Mouse (Mus musculus): ENCODE measurements around the gene Lilr4b. TPM values are rescaled to one million over a fixed set of nuclear protein-coding genes. Genes with fewer than 3 reads are reported as not detected.
"Not testable (repeated sequence)": the region's sequence is repeated elsewhere in the genome, so short reads cannot be mapped to it uniquely, and the experiment has no call there.

The Lilr4b gene
- 0.23 and 0.38 TPM in 2 replicates for polyA plus RNA-seq (2014; fragmentation: Nextera tagmentation; extraction: Ambion mirVana)

- WGBS = 93% methylated on average over 1 of the region's 3 CpGs
- not testable (repeated sequence) for H3K9ac ChIP-seq (ENCODE audit: low read depth, low read length); ATAC-seq (ENCODE audit: low FRiP score, low TSS enrichment); H3K36me3 ChIP-seq (ENCODE audit: control insufficient read depth, insufficient read depth, low read length); H3K4me1 ChIP-seq (ENCODE audit: control insufficient read depth, insufficient read depth, low read length); H3K4me3 ChIP-seq (ENCODE audit: low read length); H3K4me2 ChIP-seq (replicated peaks; ENCODE audit: low read depth, low read length); H3K27me3 ChIP-seq (ENCODE audit: control insufficient read depth, insufficient read depth, low read length); H3K9me3 ChIP-seq (ENCODE audit: control insufficient read depth, low read length); H3K27ac ChIP-seq (ENCODE audit: low read depth, low read length)
These were observed at the start of gene Lilr4b, which contains the start of gene Gm49339 for GRCm38 (mm10) chr10:51480397-51480796. Lilr4b (plus strand) TSS chr10:51480632. Gm49339 (plus strand) TSS chr10:51480612.

GRCm38 (mm10) chr10:51432940-51433339 lies 47.5 kb upstream of the Lilr4b start:
- no peak overlapping the region for H3K9ac ChIP-seq (ENCODE audit: low read depth, low read length)
- no peaks in the 10 kb centered on the region for H3K36me3 ChIP-seq (ENCODE audit: control insufficient read depth, insufficient read depth, low read length)
- no peak for ATAC-seq (ENCODE audit: low FRiP score, low TSS enrichment)
- H3K27ac ChIP-seq (ENCODE audit: low read depth, low read length) = no peak overlapping the region
- no peak overlapping the region for H3K4me3 ChIP-seq (ENCODE audit: low read length)
- no peaks in the 10 kb centered on the region for H3K27me3 ChIP-seq (ENCODE audit: control insufficient read depth, insufficient read depth, low read length)
- no peak overlapping the region for H3K4me2 ChIP-seq (replicated peaks; ENCODE audit: low read depth, low read length)
- no peaks in the 10 kb centered on the region for H3K4me1 ChIP-seq (ENCODE audit: control insufficient read depth, insufficient read depth, low read length)
- H3K9me3 ChIP-seq (ENCODE audit: control insufficient read depth, low read length) = no peaks in the 10 kb centered on the region

- Histone ChIP-seq H3K9me3 (ENCODE audit: control insufficient read depth, low read length) (no peaks in the 10 kb centered on the region), H3K4me3 (ENCODE audit: low read length) (no peak overlapping the region), H3K4me1 (ENCODE audit: control insufficient read depth, insufficient read depth, low read length) (no peaks in the 10 kb centered on the region), H3K27me3 (ENCODE audit: control insufficient read depth, insufficient read depth, low read length) (no peaks in the 10 kb centered on the region), H3K36me3 (ENCODE audit: control insufficient read depth, insufficient read depth, low read length) (no peaks in the 10 kb centered on the region), H3K4me2 (replicated peaks; ENCODE audit: low read depth, low read length) (no peak overlapping the region), H3K9ac (ENCODE audit: low read depth, low read length) (no peak overlapping the region), H3K27ac (ENCODE audit: low read depth, low read length) (no peak overlapping the region)
- ATAC-seq (ENCODE audit: low FRiP score, low TSS enrichment) = no peak
- WGBS = 81% methylated on average over 3 of the region's 3 CpGs
These were observed 44.7 kb upstream of the Lilr4b start for GRCm38 (mm10) chr10:51435684-51436083.

- Histone ChIP-seq H3K36me3 (ENCODE audit: control insufficient read depth, insufficient read depth, low read length) (no peaks in the 10 kb centered on the region), H3K4me1 (ENCODE audit: control insufficient read depth, insufficient read depth, low read length) (no peaks in the 10 kb centered on the region), H3K4me3 (ENCODE audit: low read length) (no peak overlapping the region), H3K9me3 (ENCODE audit: control insufficient read depth, low read length) (no peaks in the 10 kb centered on the region), H3K4me2 (replicated peaks; ENCODE audit: low read depth, low read length) (no peak overlapping the region), H3K27ac (ENCODE audit: low read depth, low read length) (no peak overlapping the region), H3K27me3 (ENCODE audit: control insufficient read depth, insufficient read depth, low read length) (no peaks in the 10 kb centered on the region), H3K9ac (ENCODE audit: low read depth, low read length) (no peak overlapping the region)
- 88% methylated on average over 4 of the region's 4 CpGs for WGBS
- ATAC-seq (ENCODE audit: low FRiP score, low TSS enrichment) = no peak
These were observed 28.8 kb upstream of the Lilr4b start for GRCm38 (mm10) chr10:51451610-51452009.

- Histone ChIP-seq H3K36me3 (ENCODE audit: control insufficient read depth, insufficient read depth, low read length) (no peaks in the 10 kb centered on the region), H3K9ac (ENCODE audit: low read depth, low read length) (no peak overlapping the region), H3K4me3 (ENCODE audit: low read length) (no peak overlapping the region), H3K9me3 (ENCODE audit: control insufficient read depth, low read length) (no peaks in the 10 kb centered on the region), H3K27me3 (ENCODE audit: control insufficient read depth, insufficient read depth, low read length) (no peaks in the 10 kb centered on the region), H3K4me2 (replicated peaks; ENCODE audit: low read depth, low read length) (no peak overlapping the region), H3K27ac (ENCODE audit: low read depth, low read length) (no peak overlapping the region), H3K4me1 (ENCODE audit: control insufficient read depth, insufficient read depth, low read length) (no peaks in the 10 kb centered on the region)
- WGBS = 71% methylated on average over 1 of the region's 1 CpGs
- ATAC-seq (ENCODE audit: low FRiP score, low TSS enrichment) = no peak
These were observed 26.7 kb upstream of the Lilr4b start for GRCm38 (mm10) chr10:51453616-51454298.

- Histone ChIP-seq H3K36me3 (ENCODE audit: control insufficient read depth, insufficient read depth, low read length) (no peaks in the 10 kb centered on the region), H3K27ac (ENCODE audit: low read depth, low read length) (no peak overlapping the region), H3K4me3 (ENCODE audit: low read length) (no peak overlapping the region), H3K4me2 (replicated peaks; ENCODE audit: low read depth, low read length) (no peak overlapping the region), H3K4me1 (ENCODE audit: control insufficient read depth, insufficient read depth, low read length) (no peaks in the 10 kb centered on the region), H3K9ac (ENCODE audit: low read depth, low read length) (no peak overlapping the region), H3K9me3 (ENCODE audit: control insufficient read depth, low read length) (no peaks in the 10 kb centered on the region), H3K27me3 (ENCODE audit: control insufficient read depth, insufficient read depth, low read length) (no peaks in the 10 kb centered on the region)
- WGBS = 45% methylated on average over 1 of the region's 1 CpGs
- no peak for ATAC-seq (ENCODE audit: low FRiP score, low TSS enrichment)
These were observed 26.1 kb upstream of the Lilr4b start for GRCm38 (mm10) chr10:51454365-51454764.

GRCm38 (mm10) chr10:51455762-51456161 lies 24.7 kb upstream of the Lilr4b start:
- no peak overlapping the region for H3K9ac ChIP-seq (ENCODE audit: low read depth, low read length)
- H3K36me3 ChIP-seq (ENCODE audit: control insufficient read depth, insufficient read depth, low read length) = no peaks in the 10 kb centered on the region
- no peaks in the 10 kb centered on the region for H3K4me1 ChIP-seq (ENCODE audit: control insufficient read depth, insufficient read depth, low read length)
- 75% methylated on average over 1 of the region's 1 CpGs for WGBS
- H3K27me3 ChIP-seq (ENCODE audit: control insufficient read depth, insufficient read depth, low read length) = no peaks in the 10 kb centered on the region
- no peak overlapping the region for H3K4me2 ChIP-seq (replicated peaks; ENCODE audit: low read depth, low read length)
- H3K4me3 ChIP-seq (ENCODE audit: low read length) = no peak overlapping the region
- no peaks in the 10 kb centered on the region for H3K9me3 ChIP-seq (ENCODE audit: control insufficient read depth, low read length)
- ATAC-seq (ENCODE audit: low FRiP score, low TSS enrichment) = no peak
- no peak overlapping the region for H3K27ac ChIP-seq (ENCODE audit: low read depth, low read length)

GRCm38 (mm10) chr10:51456369-51456768 lies 24.1 kb upstream of the Lilr4b start:
- Histone ChIP-seq H3K36me3 (ENCODE audit: control insufficient read depth, insufficient read depth, low read length) (no peaks in the 10 kb centered on the region), H3K27me3 (ENCODE audit: control insufficient read depth, insufficient read depth, low read length) (no peaks in the 10 kb centered on the region), H3K27ac (ENCODE audit: low read depth, low read length) (no peak overlapping the region), H3K9me3 (ENCODE audit: control insufficient read depth, low read length) (no peaks in the 10 kb centered on the region), H3K9ac (ENCODE audit: low read depth, low read length) (no peak overlapping the region), H3K4me2 (replicated peaks; ENCODE audit: low read depth, low read length) (no peak overlapping the region), H3K4me1 (ENCODE audit: control insufficient read depth, insufficient read depth, low read length) (no peaks in the 10 kb centered on the region), H3K4me3 (ENCODE audit: low read length) (no peak overlapping the region)
- 81% methylated on average over 4 of the region's 4 CpGs for WGBS
- ATAC-seq (ENCODE audit: low FRiP score, low TSS enrichment) = no peak

- H3K9me3 ChIP-seq (ENCODE audit: control insufficient read depth, low read length); H3K9ac ChIP-seq (ENCODE audit: low read depth, low read length); H3K27me3 ChIP-seq (ENCODE audit: control insufficient read depth, insufficient read depth, low read length); H3K4me1 ChIP-seq (ENCODE audit: control insufficient read depth, insufficient read depth, low read length); ATAC-seq (ENCODE audit: low FRiP score, low TSS enrichment); H3K36me3 ChIP-seq (ENCODE audit: control insufficient read depth, insufficient read depth, low read length); H3K4me3 ChIP-seq (ENCODE audit: low read length); H3K4me2 ChIP-seq (replicated peaks; ENCODE audit: low read depth, low read length); H3K27ac ChIP-seq (ENCODE audit: low read depth, low read length): not testable (repeated sequence)
- WGBS = 57% methylated on average over 4 of the region's 4 CpGs
These were observed 16.6 kb upstream of the Lilr4b start for GRCm38 (mm10) chr10:51463800-51464199.

Data from kidney, embryonic 14.5 days (tissue).